Mouse (Mus musculus) gastrocnemius, postnatal 10 days (tissue): ENCODE data around the gene Tmem59. TPM values are rescaled to one million over a fixed set of nuclear protein-coding genes. Genes with fewer than 3 reads are reported as not detected.

ENCODE experiments used
- DNase-seq: peaks from one replicate; pipeline ENCODE4 v3.0.0; 2021; ENCODE audit warnings: mixed read lengths
- total RNA-seq, 2 experiments: library from RNA; stranded (reverse); gene quantifications; 2 replicates each; pipeline ENCODE4 v1.2.3; 2021

The Tmem59 gene
- total RNA-seq, 2 experiments from 2014 or later, result 113 to 119 TPM

- no peak for DNase-seq
Observed at GRCm38 (mm10) chr4:107240196-107240595, 62.0 kb downstream of the Tmem59 start.

GRCm38 (mm10) chr4:107243365-107244333 is 65.5 kb downstream of the Tmem59 start:
- no peak for DNase-seq

- DNase-seq, result no peak
Observed at GRCm38 (mm10) chr4:107245368-107245767, 67.2 kb downstream of the Tmem59 start.

GRCm38 (mm10) chr4:107246040-107246439 is 67.8 kb downstream of the Tmem59 start:
- DNase-seq, result no peak

- DNase-seq, result no peak
Observed at GRCm38 (mm10) chr4:107247110-107247509, 68.9 kb downstream of the Tmem59 start.

GRCm38 (mm10) chr4:107248061-107248460 is 69.9 kb downstream of the Tmem59 start:
- no peak for DNase-seq

- DNase-seq, result no peak
Observed at GRCm38 (mm10) chr4:107249471-107249870, 71.3 kb downstream of the Tmem59 start.

- DNase-seq, result peak; percentile 17
Observed at GRCm38 (mm10) chr4:107250494-107250893, 72.3 kb downstream of the Tmem59 start.

Other genes with a start within 250 kb of the Tmem59 start
- gene Mrpl37, start 111.5 kb upstream of the Tmem59 start, total RNA-seq, result 10 to 100 TPM; 70.9 to 80.3 TPM
- 10 to 100 TPM; 14.9 to 17.2 TPM for gene Cyb5rl, start 111.4 kb upstream of the Tmem59 start, total RNA-seq
- gene Cdcp2, start 81.5 kb upstream of the Tmem59 start, total RNA-seq, result not detected
- gene Tceanc2, start 717 bp downstream of the Tmem59 start, total RNA-seq, result 10 to 100 TPM; 14.0 to 16.1 TPM
- not detected for gene Ldlrad1, start 30.8 kb downstream of the Tmem59 start, total RNA-seq
- gene Lrrc42, start 75.1 kb downstream of the Tmem59 start, total RNA-seq, result 10 to 100 TPM; 16.4 to 17.6 TPM
- gene Hspb11, start 75.2 kb downstream of the Tmem59 start, total RNA-seq, result 10 to 100 TPM; 21.7 to 26.0 TPM
- under 1 TPM in 1 of 2 experiments, not detected in 1; 0.33 TPM for gene Dio1, start 128.8 kb downstream of the Tmem59 start, total RNA-seq
- 10 to 100 TPM; 14.8 to 17.8 TPM for gene Yipf1, start 136.0 kb downstream of the Tmem59 start, total RNA-seq
- gene Ndc1, start 189.4 kb downstream of the Tmem59 start, total RNA-seq, result 1 to 10 TPM; 8.0 to 8.4 TPM